Mouse (Mus musculus) ES-Bruce4 (cell line): Measurements from ENCODE around the gene Elmo3.

Experiments used
- CTCF ChIP-seq: IDR thresholded peaks from one replicate; pipeline ENCODE4 v1.8.1; 2011; ENCODE audit warnings: low read depth, low read length
- POLR2A ChIP-seq: IDR thresholded peaks from one replicate; pipeline ENCODE4 v1.8.1; 2011; ENCODE audit warnings: low read length; ENCODE audit not compliant: insufficient read depth

- TF ChIP-seq CTCF (no peak), POLR2A (no peak)
Measured at GRCm38 (mm10) chr8:105295895-105296573, 9.4 kb upstream of the Elmo3 start, which contains the start of gene Exoc3l.
